ENCODE assay signal across 24 mouse cellular contexts in genomic region chr3:15090124-15090523, GRCm38 (mm10).
DNase-seq lines count a peak whose midpoint lies in the region; ATAC-seq and TF ChIP-seq lines count a peak whose summit lies in the region.
"Had no signal": no experiment of that assay in that cellular context is flagged by ENCODE, and none has a peak within 500 bp of the region (broad histone marks: within the 10 kb centered on the region; RNA-seq: fewer than 3 reads in every experiment).

No protein-coding gene starts in this region.

- H3K9me3 ChIP-seq in kidney, embryonic 15.5 days (replicated peaks), result no peaks in the 10 kb centered on the region
- H3K9me3 ChIP-seq in lung, embryonic 16.5 days (ENCODE audit: control insufficient read depth, low read length), result no peaks in the 10 kb centered on the region
- H3K9me3 ChIP-seq: embryonic facial prominence, embryonic 15.5 days; heart, embryonic 15.5 days; hindbrain, embryonic 10.5 days; lung, embryonic 15.5 days; midbrain, embryonic 12.5 days; neural tube, embryonic 13.5 days; stomach, embryonic 15.5 days had no signal

- 54% methylated on average over 1 of the region's 1 CpGs for WGBS in kidney, adult 2 months
- 59% methylated on average over 1 of the region's 1 CpGs for WGBS in kidney, embryonic 15.5 days
- WGBS in lung, embryonic 16.5 days, result 65% methylated on average over 1 of the region's 1 CpGs
- 67% methylated on average over 1 of the region's 1 CpGs for WGBS in lung, adult 2 months

- H3K9ac ChIP-seq in kidney, embryonic 15.5 days, result no peak overlapping the region
- H3K9ac ChIP-seq in lung, embryonic 16.5 days (ENCODE audit: low read length), result no peak overlapping the region
- H3K9ac ChIP-seq: embryonic facial prominence, embryonic 15.5 days; heart, embryonic 15.5 days; lung, embryonic 15.5 days; midbrain, embryonic 12.5 days; neural tube, embryonic 13.5 days; stomach, embryonic 15.5 days had no signal

- no peak overlapping the region for H3K4me3 ChIP-seq in kidney, adult 2 months (ENCODE audit: insufficient read depth, low read depth, low read length)
- no peak overlapping the region for H3K4me3 ChIP-seq in kidney, embryonic 15.5 days (replicated peaks)
- no peak overlapping the region for H3K4me3 ChIP-seq in lung, embryonic 16.5 days (ENCODE audit: low read length)
- no peak overlapping the region for H3K4me3 ChIP-seq in lung, adult 2 months (replicated peaks; ENCODE audit: extremely low read depth, low read depth, low read length)
- H3K4me3 ChIP-seq: embryonic facial prominence, embryonic 15.5 days; heart, embryonic 15.5 days; hindbrain, embryonic 10.5 days; lung, embryonic 15.5 days; midbrain, embryonic 12.5 days; neural tube, embryonic 13.5 days; stomach, embryonic 15.5 days had no signal

- no peak for ATAC-seq in kidney, embryonic 15.5 days (replicated peaks; ENCODE audit: low FRiP score)
- peak; percentile 46; the same call in 1 of the 2 replicates for ATAC-seq in lung, embryonic 16.5 days (ENCODE audit: low read depth)
- ATAC-seq: forebrain, embryonic 16.5 days had no signal

- H3K27ac ChIP-seq in kidney, adult 2 months (ENCODE audit: insufficient read depth, low read depth, low read length), result no peak overlapping the region
- H3K27ac ChIP-seq in kidney, embryonic 15.5 days, result no peak overlapping the region
- H3K27ac ChIP-seq in lung, embryonic 16.5 days (ENCODE audit: low read length), result no peak overlapping the region
- H3K27ac ChIP-seq: embryonic facial prominence, embryonic 15.5 days; heart, embryonic 15.5 days; hindbrain, embryonic 10.5 days; lung, embryonic 15.5 days; midbrain, embryonic 12.5 days; neural tube, embryonic 13.5 days; stomach, embryonic 15.5 days had no signal

- TF ChIP-seq POLR2A in kidney, adult 2 months (IDR thresholded peaks at IDR 0.05; ENCODE audit: low read depth, low read length), result no peak
- TF ChIP-seq POLR2A in lung, adult 2 months (IDR thresholded peaks at IDR 0.05; ENCODE audit: borderline replicate concordance, extremely low read depth, low read depth, low read length), result no peak

- H3K27me3 ChIP-seq in kidney, adult 2 months (replicated peaks; ENCODE audit: control insufficient read depth, insufficient read depth, low read length), result no peaks in the 10 kb centered on the region; the same call in 1 of the 2 replicates
- no peaks in the 10 kb centered on the region for H3K27me3 ChIP-seq in kidney, embryonic 15.5 days
- H3K27me3 ChIP-seq in lung, embryonic 16.5 days (ENCODE audit: control insufficient read depth, insufficient read depth, low read depth, low read length), result no peaks in the 10 kb centered on the region
- H3K27me3 ChIP-seq: embryonic facial prominence, embryonic 15.5 days; heart, embryonic 15.5 days; lung, embryonic 15.5 days; midbrain, embryonic 12.5 days; neural tube, embryonic 13.5 days; stomach, embryonic 15.5 days had no signal

- no peaks in the 10 kb centered on the region for H3K36me3 ChIP-seq in kidney, adult 2 months (ENCODE audit: control insufficient read depth, insufficient read depth, low read length)
- H3K36me3 ChIP-seq in kidney, embryonic 15.5 days, result no peaks in the 10 kb centered on the region
- no peaks in the 10 kb centered on the region for H3K36me3 ChIP-seq in lung, embryonic 16.5 days (ENCODE audit: control insufficient read depth, insufficient read depth, low read length)
- H3K36me3 ChIP-seq: embryonic facial prominence, embryonic 15.5 days; heart, embryonic 15.5 days; hindbrain, embryonic 10.5 days; lung, embryonic 15.5 days; midbrain, embryonic 12.5 days; neural tube, embryonic 13.5 days; stomach, embryonic 15.5 days had no signal

- no peak for TF ChIP-seq CTCF in kidney, adult 2 months (conservative IDR thresholded peaks at IDR 0.05; ENCODE audit: insufficient read depth, insufficient read length, low read depth, low read length)
- TF ChIP-seq CTCF in lung, adult 2 months (IDR thresholded peaks at IDR 0.05; ENCODE audit: insufficient read depth, low read length), result no peak

- H3K4me2 ChIP-seq in kidney, embryonic 15.5 days, result no peak overlapping the region
- H3K4me2 ChIP-seq in lung, embryonic 16.5 days (ENCODE audit: low read depth, low read length), result no peak overlapping the region
- H3K4me2 ChIP-seq: embryonic facial prominence, embryonic 15.5 days; heart, embryonic 15.5 days; lung, embryonic 15.5 days; midbrain, embryonic 12.5 days; neural tube, embryonic 13.5 days; stomach, embryonic 15.5 days had no signal

- no peaks in the 10 kb centered on the region for H3K4me1 ChIP-seq in kidney, adult 2 months (ENCODE audit: control insufficient read depth, insufficient read depth, low read length)
- no peaks in the 10 kb centered on the region for H3K4me1 ChIP-seq in kidney, embryonic 15.5 days
- peaks cover 2% of the 10 kb centered on the region; the same call in 1 of the 2 replicates for H3K4me1 ChIP-seq in lung, embryonic 16.5 days (replicated peaks; ENCODE audit: control insufficient read depth, insufficient read depth, low read length)
- H3K4me1 ChIP-seq in lung, adult 2 months (ENCODE audit: control insufficient read depth, insufficient read depth, low read length), result no peaks in the 10 kb centered on the region
- H3K4me1 ChIP-seq: embryonic facial prominence, embryonic 15.5 days; heart, embryonic 15.5 days; hindbrain, embryonic 10.5 days; midbrain, embryonic 12.5 days; neural tube, embryonic 13.5 days; stomach, embryonic 15.5 days had no signal

- peak; percentile 2 for DNase-seq in gastrocnemius, adult 18-20 months (ENCODE audit: low spot score)
- DNase-seq in gastrocnemius, postnatal 25 days, result no peak
- peak; percentile 15 for DNase-seq in kidney, adult 2 months
- DNase-seq in lung, adult 2 months, result no peak
- DNase-seq in skeletal muscle tissue, adult 2 months (ENCODE audit: low read depth, low spot score), result peak; percentile 17
- no peak for DNase-seq in spleen, adult 12 weeks (ENCODE audit: low spot score)
- DNase-seq: adrenal gland, postnatal 14 days; B cell, adult 2 months; cerebellum, adult 11 months; cerebellum, postnatal 25 days; left cerebral cortex, postnatal 4 days; liver; right cerebral cortex, postnatal 14 days; thymus, adult 2 months had no signal

Comparison
In these comparisons a context has a peak if more than half of its experiments do, and no peak if none do; other contexts are left out.
1. DNase-seq: peak in gastrocnemius, adult 18-20 months (single experiment), kidney, adult 2 months (single experiment) and skeletal muscle tissue, adult 2 months (single experiment); none in gastrocnemius, postnatal 25 days (single experiment), lung, adult 2 months (single experiment) and spleen, adult 12 weeks (single experiment).